Mouse (Mus musculus) liver, adult 2 months (tissue): Measurements from ENCODE around the gene Hoxa7. TPM values are rescaled to one million over a fixed set of nuclear protein-coding genes. Genes with fewer than 3 reads are reported as not detected.

Experiments
- DNase-seq: peaks from one replicate; pipeline ENCODE4 v3.0.0-alpha.2; 2011; ENCODE audit warnings: low read depth, low spot score; ENCODE audit errors: extremely low read depth
- H3K27ac ChIP-seq: fragments of 200-500 bp; replicated peaks from 2 replicates; pipeline ENCODE4 v1.5.1; 2012; ENCODE audit warnings: low read depth, mild to moderate bottlenecking, control low read depth, inconsistent platforms, low read length; ENCODE audit not compliant: insufficient read depth
- H3K27me3 ChIP-seq: fragments of 200-500 bp; 2 replicates; pipeline ENCODE4 v1.6.1; 2012; ENCODE audit warnings: mild to moderate bottlenecking, moderate library complexity, low read length, inconsistent platforms; ENCODE audit not compliant: control insufficient read depth, insufficient read depth
- H3K36me3 ChIP-seq: fragments of 200-500 bp; 2 replicates; pipeline ENCODE4 v1.6.1; 2012; ENCODE audit warnings: low read length, inconsistent platforms; ENCODE audit not compliant: control insufficient read depth, insufficient read depth
- H3K4me1 ChIP-seq: fragments of 200-500 bp; 2 replicates; pipeline ENCODE4 v1.6.1; 2011; ENCODE audit warnings: low read length; ENCODE audit not compliant: control insufficient read depth, insufficient read depth
- H3K4me3 ChIP-seq: fragments of 200-500 bp; 2 replicates; pipeline ENCODE4 v1.5.1; 2011; ENCODE audit warnings: low read depth, mild to moderate bottlenecking, control low read depth, low read length, moderate library complexity; ENCODE audit not compliant: insufficient read depth
- H3K79me2 ChIP-seq: fragments of 200-500 bp; 2 replicates; pipeline ENCODE4 v1.6.1; 2012; ENCODE audit warnings: inconsistent platforms, mild to moderate bottlenecking, low read length, moderate library complexity; ENCODE audit not compliant: control insufficient read depth, insufficient read depth
- H3K9ac ChIP-seq: fragments of 200-500 bp; 2 replicates; pipeline ENCODE4 v1.6.1; 2012; ENCODE audit warnings: low read depth, mild to moderate bottlenecking, control low read depth, inconsistent platforms, low read length
- CTCF ChIP-seq: fragments of 200-500 bp; IDR thresholded peaks from 2 replicates; pipeline ENCODE4 v1.5.1; 2011; ENCODE audit warnings: low read depth, low read length, control low read depth
- POLR2A ChIP-seq: fragments of 200-500 bp; IDR thresholded peaks from 2 replicates; pipeline ENCODE4 v1.6.1; 2011; ENCODE audit warnings: low read length, control low read depth; ENCODE audit not compliant: insufficient read depth; ENCODE audit errors: extremely low read depth
- WGBS: fragments of 180-500 bp; shearing (Covaris S2); methylation state at CpG from one replicate; pipeline ENCODE4 v1.1.7; 2018; 5-methylcytosine and 5-hydroxymethylcytosine counted together
- polyA plus RNA-seq: library from polyadenylated mRNA; depleted of rRNA; stranded (reverse); fragments of >200 nt; gene quantifications from 2 replicates; pipeline ENCODE4 v1.2.3, GENCODE M21; 2012
- total RNA-seq: library from RNA; depleted of rRNA; stranded (reverse); fragments of >200 nt; gene quantifications from 2 replicates; pipeline ENCODE4 v1.2.3, GENCODE M21; 2014

The Hoxa7 gene
- total and polyA plus RNA-seq, 2 experiments: 0.04 TPM; not detected in 1

GRCm38 (mm10) chr6:52182030-52182429 lies 39.6 kb downstream of the Hoxa7 start:
- no peak for TF ChIP-seq CTCF
- TF ChIP-seq POLR2A: no peak
- peaks cover 21% of the 10 kb centered on the region for H3K27me3 ChIP-seq

GRCm38 (mm10) chr6:52180726-52181125 lies 40.9 kb downstream of the Hoxa7 start:
- Histone ChIP-seq H3K36me3 (no peaks in the 10 kb centered on the region), H3K9ac (no peak overlapping the region), H3K27me3 (peaks cover 19% of the 10 kb centered on the region), H3K27ac (no peak overlapping the region), H3K4me1 (no peaks in the 10 kb centered on the region), H3K79me2 (no peaks in the 10 kb centered on the region), H3K4me3 (no peak overlapping the region)
- no peak for DNase-seq
- 66% methylated on average over 3 of the region's 3 CpGs for WGBS
- TF ChIP-seq CTCF: no peak
- TF ChIP-seq POLR2A: no peak

More at GRCm38 (mm10) chr6:52182030-52182429, 39.6 kb downstream of the Hoxa7 start:
- Histone ChIP-seq H3K9ac (no peak overlapping the region), H3K27ac (no peak overlapping the region), H3K36me3 (no peaks in the 10 kb centered on the region), H3K4me1 (no peaks in the 10 kb centered on the region), H3K4me3 (no peak overlapping the region), H3K79me2 (no peaks in the 10 kb centered on the region)
- WGBS: 21% methylated on average over 2 of the region's 2 CpGs
- no peak for DNase-seq

- Histone ChIP-seq H3K36me3 (no peaks in the 10 kb centered on the region), H3K9ac (no peak overlapping the region), H3K79me2 (no peaks in the 10 kb centered on the region), H3K27me3 (peaks cover 17% of the 10 kb centered on the region), H3K4me1 (no peaks in the 10 kb centered on the region), H3K4me3 (no peak overlapping the region), H3K27ac (no peak overlapping the region)
- 46% methylated on average over 11 of the region's 11 CpGs for WGBS
- DNase-seq: no peak
- TF ChIP-seq CTCF (no peak), POLR2A (no peak)
Observed at GRCm38 (mm10) chr6:52180213-52180710, 41.4 kb downstream of the Hoxa7 start.

- TF ChIP-seq POLR2A: no peak
- no peak for TF ChIP-seq CTCF
- Histone ChIP-seq H3K36me3 (no peaks in the 10 kb centered on the region), H3K4me3 (no peak overlapping the region), H3K79me2 (no peaks in the 10 kb centered on the region), H3K27ac (no peak overlapping the region), H3K27me3 (peaks cover 16% of the 10 kb centered on the region), H3K9ac (no peak overlapping the region), H3K4me1 (no peaks in the 10 kb centered on the region)
- no peak for DNase-seq
- WGBS: 21% methylated on average over 10 of the region's 10 CpGs
Observed at GRCm38 (mm10) chr6:52179690-52180089, 42.0 kb downstream of the Hoxa7 start.

DNA sequence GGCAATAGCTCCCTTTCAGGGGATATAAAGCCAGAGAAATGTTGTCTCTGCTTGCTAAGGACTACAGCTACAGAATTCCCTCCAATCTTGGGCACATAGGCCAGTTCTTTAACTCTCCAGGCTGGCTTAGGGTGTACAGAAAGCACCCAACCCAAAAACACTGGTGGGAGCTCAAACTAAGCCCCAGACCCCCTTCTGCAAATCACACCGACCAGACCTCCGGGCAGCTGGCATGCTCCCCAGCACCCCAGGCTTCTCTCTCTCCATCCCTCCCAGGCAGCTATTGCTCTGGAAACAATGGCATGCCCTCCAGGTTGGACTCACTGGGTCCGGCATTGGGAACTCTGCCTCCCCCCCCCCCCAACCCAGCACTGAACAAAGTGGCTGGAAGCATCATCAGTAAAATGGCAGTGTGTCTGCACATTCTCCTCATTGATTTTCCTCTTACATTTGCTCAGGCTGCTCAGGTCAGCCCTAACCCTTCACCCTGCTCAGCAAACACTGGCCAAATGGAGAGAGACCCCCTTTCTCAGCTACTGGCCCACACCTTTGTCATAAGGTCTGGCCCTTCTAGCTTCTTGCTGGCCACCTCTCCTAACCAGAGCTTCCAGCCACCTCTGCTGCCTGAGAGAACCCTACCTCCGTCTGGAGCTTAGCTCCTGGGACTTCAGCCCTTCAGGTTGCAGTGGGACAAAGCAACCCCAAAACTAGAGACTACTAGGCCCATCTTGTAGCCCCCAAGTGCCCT lies 42.6 kb downstream of the Hoxa7 start:
- no peaks in the 10 kb centered on the region for H3K36me3 ChIP-seq
- no peak overlapping the region for H3K9ac ChIP-seq
- H3K4me3 ChIP-seq: no peak overlapping the region

GRCm38 (mm10) chr6:52177806-52178205 lies 43.8 kb downstream of the Hoxa7 start:
- H3K36me3 ChIP-seq: no peaks in the 10 kb centered on the region
- H3K27me3 ChIP-seq: peaks cover 8% of the 10 kb centered on the region; the same call in 1 of the 2 replicates
- no peak for DNase-seq
- WGBS: 20% methylated on average over 9 of the region's 9 CpGs
- no peak overlapping the region for H3K9ac ChIP-seq
- no peaks in the 10 kb centered on the region for H3K4me1 ChIP-seq
- no peaks in the 10 kb centered on the region for H3K79me2 ChIP-seq
- TF ChIP-seq POLR2A (no peak), CTCF (no peak)
- H3K27ac ChIP-seq: no peak overlapping the region
- H3K4me3 ChIP-seq: no peak overlapping the region

More for the DNA sequence above, 42.6 kb downstream of the Hoxa7 start:
- no peak for DNase-seq
- H3K4me1 ChIP-seq: no peaks in the 10 kb centered on the region
- TF ChIP-seq POLR2A: no peak
- TF ChIP-seq CTCF: no peak
- H3K27ac ChIP-seq: no peak overlapping the region
- WGBS: 28% methylated on average over 4 of the region's 4 CpGs
- H3K27me3 ChIP-seq: peaks cover 12% of the 10 kb centered on the region
- no peaks in the 10 kb centered on the region for H3K79me2 ChIP-seq
